Mouse (Mus musculus): ENCODE data around the gene Mbl1.

The Mbl1 gene

GRCm38 (mm10) chr14:41151220-41151898 lies at the start of gene Mbl1:
TSS of gene Mbl1 (plus strand) at chr14:41151458.
- DNase-seq (ENCODE audit: low spot score) = no peak

GRCm38 (mm10) chr14:41102269-41102668 lies 49.0 kb upstream of the Mbl1 start:
- no peak for DNase-seq (ENCODE audit: low spot score)

GRCm38 (mm10) chr14:41104853-41105444 lies 46.3 kb upstream of the Mbl1 start, which contains the start of gene Mat1a:
TSS of gene Mat1a (plus strand) at chr14:41105035.
- no peak for DNase-seq (ENCODE audit: low spot score)

- DNase-seq (ENCODE audit: low spot score) = no peak
These were observed 40.1 kb upstream of the Mbl1 start for GRCm38 (mm10) chr14:41111031-41111668.

- DNase-seq (ENCODE audit: low spot score) = no peak
These were observed 38.3 kb upstream of the Mbl1 start for GRCm38 (mm10) chr14:41112944-41113343.

- DNase-seq (ENCODE audit: low spot score) = no peak
These were observed 35.0 kb upstream of the Mbl1 start for GRCm38 (mm10) chr14:41116271-41116670.

GRCm38 (mm10) chr14:41124683-41125082 lies 26.6 kb upstream of the Mbl1 start:
- no peak for DNase-seq (ENCODE audit: low spot score)

- no peak for DNase-seq (ENCODE audit: low spot score)
These were observed 23.3 kb upstream of the Mbl1 start for GRCm38 (mm10) chr14:41127997-41128396.

GRCm38 (mm10) chr14:41131540-41131939 lies 19.7 kb upstream of the Mbl1 start, which contains the start of gene Sftpa1:
TSS of gene Sftpa1 (plus strand) at chr14:41131782.
- no peak for DNase-seq (ENCODE audit: low spot score)

- DNase-seq (ENCODE audit: low spot score) = no peak
These were observed 14.3 kb upstream of the Mbl1 start for GRCm38 (mm10) chr14:41137006-41137405.

GRCm38 (mm10) chr14:41140686-41141085 lies 10.6 kb upstream of the Mbl1 start:
- no peak for DNase-seq (ENCODE audit: low spot score)

- DNase-seq (ENCODE audit: low spot score) = no peak
These were observed 5.2 kb upstream of the Mbl1 start for GRCm38 (mm10) chr14:41146035-41146434.

GRCm38 (mm10) chr14:41146922-41147321 lies 4.3 kb upstream of the Mbl1 start:
- no peak for DNase-seq (ENCODE audit: low spot score)

GRCm38 (mm10) chr14:41147356-41147755 lies 3.9 kb upstream of the Mbl1 start:
- no peak for DNase-seq (ENCODE audit: low spot score)

- no peak for DNase-seq (ENCODE audit: low spot score)
These were observed 8.8 kb downstream of the Mbl1 start for GRCm38 (mm10) chr14:41160076-41160475.

- no peak for DNase-seq (ENCODE audit: low spot score)
These were observed 9.5 kb downstream of the Mbl1 start for GRCm38 (mm10) chr14:41160743-41161142.

GRCm38 (mm10) chr14:41162663-41163062 lies 11.4 kb downstream of the Mbl1 start:
- peak; percentile 9 for DNase-seq (ENCODE audit: low spot score)

- no peak for DNase-seq (ENCODE audit: low spot score)
These were observed 16.0 kb downstream of the Mbl1 start for GRCm38 (mm10) chr14:41167278-41167677.

- no peak for DNase-seq (ENCODE audit: low spot score)
These were observed 17.3 kb downstream of the Mbl1 start for GRCm38 (mm10) chr14:41168567-41168966.

GRCm38 (mm10) chr14:41170514-41170913 lies 19.3 kb downstream of the Mbl1 start:
- DNase-seq (ENCODE audit: low spot score) = no peak

GRCm38 (mm10) chr14:41174802-41175201 lies 23.5 kb downstream of the Mbl1 start:
- DNase-seq (ENCODE audit: low spot score) = no peak

- no peak for DNase-seq (ENCODE audit: low spot score)
These were observed 34.0 kb downstream of the Mbl1 start, which contains the start of gene Sftpd for GRCm38 (mm10) chr14:41185059-41185821. TSS of gene Sftpd (minus strand) at chr14:41185149.

Measured in left cerebral cortex, adult 11 months (tissue).